Mouse (Mus musculus) limb, embryonic 15.5 days (tissue): ENCODE data around the gene Prcc. TPM values are rescaled to one million over a fixed set of nuclear protein-coding genes. Genes with fewer than 3 reads are reported as not detected.
"Not testable (repeated sequence)": the region's sequence is repeated elsewhere in the genome, so short reads cannot be mapped to it uniquely, and the experiment has no call there.

Source experiments
- ATAC-seq: fragments of 200-750 bp; cut with Nextera tagmentation; 2 replicates; pipeline ENCODE4 v1.8.0; 2017; ENCODE audit warnings: low read depth, moderate TSS enrichment; ENCODE audit not compliant: insufficient number of reproducible peaks, low FRiP score, low TSS enrichment
- H3K27ac ChIP-seq: fragments of 300-500 bp; sonication (generic); 2 replicates; pipeline ENCODE4 v1.5.1; 2015; ENCODE audit warnings: moderate library complexity, mild to moderate bottlenecking, inconsistent platforms
- H3K27me3 ChIP-seq: fragments of 300-500 bp; sonication (generic); 2 replicates; pipeline ENCODE4 v1.6.1; 2015; ENCODE audit warnings: inconsistent platforms
- H3K36me3 ChIP-seq: fragments of 300-500 bp; sonication (generic); 2 replicates; pipeline ENCODE4 v1.6.1; 2015; ENCODE audit warnings: inconsistent platforms
- H3K4me1 ChIP-seq: fragments of 300-500 bp; sonication (generic); 2 replicates; pipeline ENCODE4 v1.6.1; 2015; ENCODE audit warnings: inconsistent platforms
- H3K4me2 ChIP-seq: fragments of 300-500 bp; sonication (generic); 2 replicates; pipeline ENCODE4 v1.6.1; 2015; ENCODE audit warnings: mild to moderate bottlenecking, inconsistent platforms
- H3K4me3 ChIP-seq: fragments of 300-500 bp; sonication (generic); 2 replicates; pipeline ENCODE4 v1.5.1; 2015; ENCODE audit warnings: mild to moderate bottlenecking, inconsistent platforms
- H3K9ac ChIP-seq: fragments of 300-500 bp; sonication (generic); 2 replicates; pipeline ENCODE4 v1.6.1; 2015; ENCODE audit warnings: inconsistent platforms
- H3K9me3 ChIP-seq: fragments of 300-500 bp; sonication (generic); 2 replicates; pipeline ENCODE4 v1.6.1; 2016; ENCODE audit warnings: inconsistent platforms
- WGBS: fragments of 180-500 bp; shearing (Covaris S2); methylation state at CpG from one replicate; pipeline ENCODE4 v1.1.7; 2015; 5-methylcytosine and 5-hydroxymethylcytosine counted together
- polyA plus RNA-seq: library from polyadenylated mRNA; unstranded; fragments of >200 nt; fragmentation: Nextera tagmentation; extraction: Ambion mirVana; gene quantifications from 2 replicates; pipeline ENCODE4 v1.2.1, GENCODE M21; 2015

Prcc gene
- polyA plus RNA-seq, 1 experiment from 2014 or later: 13.1 TPM

DNA sequence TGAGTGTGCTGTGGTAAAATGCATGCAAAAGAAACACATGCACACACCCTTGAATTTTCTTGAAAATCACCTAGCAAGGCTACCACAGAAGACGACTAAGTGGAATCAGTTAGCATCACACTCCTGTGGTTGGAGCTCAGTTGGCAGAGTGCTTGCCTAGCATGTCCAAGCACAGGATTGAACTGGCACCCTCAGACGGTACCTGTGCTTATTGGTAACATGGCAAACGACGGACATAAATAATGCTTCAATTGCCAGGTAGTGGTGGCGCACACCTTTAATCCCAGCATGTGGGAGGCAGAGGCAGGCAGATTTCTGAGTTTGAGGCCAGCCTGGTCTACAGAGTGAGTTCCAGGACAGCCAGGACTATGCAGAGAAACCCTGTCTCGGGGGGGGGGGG lies 16.6 kb upstream of the Prcc start:
- WGBS: 73% methylated on average over 6 of the region's 6 CpGs
- H3K4me1 ChIP-seq, H3K9ac ChIP-seq, H3K4me2 ChIP-seq, H3K4me3 ChIP-seq, H3K9me3 ChIP-seq, H3K27ac ChIP-seq, H3K27me3 ChIP-seq, H3K36me3 ChIP-seq, ATAC-seq: not testable (repeated sequence)

- WGBS: 37% methylated on average over 1 of the region's 1 CpGs
- ATAC-seq: no peak
- H3K4me2 ChIP-seq: no peak overlapping the region
Observed at GRCm38 (mm10) chr3:87901036-87901624, 15.7 kb upstream of the Prcc start.

DNA sequence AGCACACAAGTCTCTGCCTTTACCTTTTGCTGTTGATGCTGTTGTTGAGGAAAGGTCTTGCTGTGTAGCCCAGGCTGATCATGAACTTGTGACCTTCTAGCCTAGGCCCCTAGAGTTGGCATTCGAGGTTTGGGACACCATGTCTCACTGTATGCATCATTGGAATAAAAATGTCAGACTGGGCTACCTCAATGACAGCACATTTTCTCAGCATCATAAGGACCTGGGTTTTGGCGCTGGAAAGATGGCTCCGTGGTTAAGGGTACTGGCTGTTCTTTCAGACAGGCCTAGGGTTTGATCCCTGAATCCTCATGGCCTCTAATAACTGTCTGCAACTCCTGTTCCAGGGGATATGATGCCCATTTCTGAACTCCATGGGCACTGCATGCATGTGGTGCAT lies 14.4 kb upstream of the Prcc start:
- Histone ChIP-seq H3K9ac (no peak overlapping the region), H3K4me3 (no peak overlapping the region), H3K4me1 (no peaks in the 10 kb centered on the region), H3K9me3 (no peaks in the 10 kb centered on the region), H3K4me2 (no peak overlapping the region), H3K36me3 (no peaks in the 10 kb centered on the region), H3K27me3 (no peaks in the 10 kb centered on the region), H3K27ac (no peak overlapping the region)
- 80% methylated on average over 3 of the region's 3 CpGs for WGBS
- no peak for ATAC-seq

More at GRCm38 (mm10) chr3:87901036-87901624, 15.7 kb upstream of the Prcc start:
- no peak overlapping the region for H3K27ac ChIP-seq
- H3K9ac ChIP-seq: no peak overlapping the region
- H3K27me3 ChIP-seq: no peaks in the 10 kb centered on the region
- no peaks in the 10 kb centered on the region for H3K9me3 ChIP-seq
- H3K36me3 ChIP-seq: no peaks in the 10 kb centered on the region
- no peaks in the 10 kb centered on the region for H3K4me1 ChIP-seq
- no peak overlapping the region for H3K4me3 ChIP-seq

DNA sequence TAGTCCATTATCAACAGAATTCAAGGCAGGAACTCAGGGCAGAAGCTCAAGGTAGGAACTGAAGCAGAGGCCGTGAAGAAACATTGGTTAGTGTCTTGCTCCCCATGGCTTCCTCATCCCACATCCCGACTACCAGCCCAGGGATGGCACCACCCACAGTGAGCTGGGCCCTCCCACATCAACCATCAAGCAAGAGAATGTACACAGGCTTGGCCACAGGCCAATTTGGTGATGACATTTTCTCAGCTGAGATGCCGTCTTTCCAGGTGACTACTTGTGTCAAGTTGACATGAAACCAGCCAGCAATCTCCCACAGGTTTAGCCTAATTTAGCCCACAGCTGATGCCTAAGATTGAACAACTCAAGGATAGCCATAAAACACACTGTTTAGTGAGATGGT lies 13.9 kb upstream of the Prcc start:
- WGBS: 63% methylated on average over 3 of the region's 3 CpGs
- H3K4me1 ChIP-seq: no peaks in the 10 kb centered on the region
- no peak overlapping the region for H3K9ac ChIP-seq
- ATAC-seq: no peak
- no peaks in the 10 kb centered on the region for H3K9me3 ChIP-seq
- no peak overlapping the region for H3K27ac ChIP-seq
- no peak overlapping the region for H3K4me3 ChIP-seq
- H3K4me2 ChIP-seq: no peak overlapping the region
- no peaks in the 10 kb centered on the region for H3K36me3 ChIP-seq
- H3K27me3 ChIP-seq: no peaks in the 10 kb centered on the region

DNA sequence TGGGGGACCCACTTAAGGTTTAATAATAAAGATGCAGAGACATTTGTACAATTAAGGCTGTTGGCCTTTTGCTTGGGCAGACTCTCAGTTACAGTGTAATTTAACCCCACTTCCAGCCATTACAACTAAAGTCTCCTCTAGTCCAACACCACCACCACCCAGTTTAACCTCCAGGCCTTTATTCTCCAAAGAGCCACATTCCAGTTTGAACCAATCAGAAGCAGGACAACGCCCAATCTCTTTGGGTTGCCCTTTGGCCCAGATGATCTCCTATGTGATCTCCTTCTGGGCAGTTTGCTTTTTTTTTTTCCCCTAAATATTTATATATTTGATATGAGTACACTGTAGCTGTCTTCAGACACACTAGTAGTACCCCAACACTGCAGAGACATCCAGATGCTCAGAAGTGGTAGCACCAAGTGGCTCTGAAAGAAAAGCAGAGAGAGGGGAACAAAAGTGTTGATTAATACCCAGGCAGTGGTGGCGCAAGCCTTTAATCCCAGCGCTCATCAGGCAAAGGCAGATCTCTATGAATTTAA lies 8.0 kb upstream of the Prcc start:
- no peaks in the 10 kb centered on the region for H3K27me3 ChIP-seq
- H3K4me1 ChIP-seq: no peaks in the 10 kb centered on the region
- no peaks in the 10 kb centered on the region for H3K36me3 ChIP-seq
- ATAC-seq: no peak
- no peak overlapping the region for H3K27ac ChIP-seq
- no peaks in the 10 kb centered on the region for H3K9me3 ChIP-seq
- WGBS: 73% methylated on average over 3 of the region's 3 CpGs
- H3K4me3 ChIP-seq: no peak overlapping the region
- H3K9ac ChIP-seq: no peak overlapping the region
- no peak overlapping the region for H3K4me2 ChIP-seq

DNA sequence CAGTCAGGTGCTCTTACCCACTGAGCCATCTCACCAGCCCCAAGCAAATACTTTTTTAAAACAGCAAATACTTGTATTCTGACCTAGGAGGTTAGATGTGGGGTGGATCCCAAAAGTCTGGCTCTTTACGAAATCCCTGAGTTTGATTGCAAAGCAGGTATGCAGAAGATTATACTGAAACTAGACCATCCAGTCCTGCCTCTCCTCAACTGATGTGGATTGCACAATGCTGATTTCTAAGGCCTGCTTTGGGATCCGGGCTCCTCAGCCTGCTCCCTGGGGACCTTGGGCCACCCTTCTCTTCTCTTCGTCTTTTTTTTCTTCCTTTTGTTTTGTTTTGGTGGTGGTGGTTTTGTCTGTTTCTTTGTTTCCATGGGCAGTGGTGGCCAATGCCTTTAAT lies 6.1 kb upstream of the Prcc start:
- ATAC-seq: no peak
- H3K4me2 ChIP-seq: no peak overlapping the region
- H3K27ac ChIP-seq: no peak overlapping the region
- H3K9ac ChIP-seq: no peak overlapping the region
- no peaks in the 10 kb centered on the region for H3K27me3 ChIP-seq
- H3K4me3 ChIP-seq: no peak overlapping the region
- no peaks in the 10 kb centered on the region for H3K9me3 ChIP-seq
- 0 out of 2 replicates have a peak, but pooled peaks cover 1% of the 10 kb centered on the region for H3K4me1 ChIP-seq
- WGBS: 73% methylated on average over 3 of the region's 3 CpGs
- H3K36me3 ChIP-seq: no peaks in the 10 kb centered on the region

- ATAC-seq, H3K9me3 ChIP-seq, H3K9ac ChIP-seq, H3K36me3 ChIP-seq, H3K27ac ChIP-seq, H3K27me3 ChIP-seq, H3K4me2 ChIP-seq, H3K4me3 ChIP-seq: not testable (repeated sequence)
- peaks cover 20% of the 10 kb centered on the region for H3K4me1 ChIP-seq
- 82% methylated on average over 4 of the region's 4 CpGs for WGBS
Observed at GRCm38 (mm10) chr3:87887400-87887799, 2.0 kb upstream of the Prcc start.

DNA sequence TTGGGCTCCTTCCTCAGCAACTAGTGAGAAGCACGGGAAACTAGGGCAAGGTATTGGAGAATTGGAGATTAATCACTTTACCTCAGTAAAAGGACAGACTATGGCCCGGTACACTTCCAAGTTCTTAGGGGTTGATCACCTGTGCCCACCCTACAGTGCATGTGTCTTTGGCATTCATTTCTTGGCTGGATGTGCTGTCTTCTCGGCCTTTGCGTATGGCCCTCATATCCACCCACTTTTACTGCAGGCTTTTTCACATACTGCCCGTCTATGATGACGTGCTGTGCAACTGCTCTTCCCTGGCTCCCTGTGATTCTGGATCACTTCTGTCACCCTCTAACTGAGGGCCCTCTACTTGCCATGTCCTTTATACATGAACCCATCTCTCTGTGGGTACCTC lies 1.0 kb upstream of the Prcc start:
- no peak overlapping the region for H3K9ac ChIP-seq
- 0 out of 2 replicates have a peak overlapping the region, but pooled peaks have one; percentile 48 for H3K4me2 ChIP-seq
- no peaks in the 10 kb centered on the region for H3K27me3 ChIP-seq
- ATAC-seq: no peak
- H3K27ac ChIP-seq: no peak overlapping the region
- 79% methylated on average over 6 of the region's 6 CpGs for WGBS
- no peaks in the 10 kb centered on the region for H3K9me3 ChIP-seq
- peak overlapping the region; percentile 99 for H3K4me3 ChIP-seq
- peaks cover 20% of the 10 kb centered on the region for H3K4me1 ChIP-seq
- no peaks in the 10 kb centered on the region for H3K36me3 ChIP-seq

- H3K9ac ChIP-seq: peak overlapping the region; percentile 96; the same call in 1 of the 2 replicates
- H3K27me3 ChIP-seq: no peaks in the 10 kb centered on the region
- no peaks in the 10 kb centered on the region for H3K9me3 ChIP-seq
- H3K36me3 ChIP-seq: no peaks in the 10 kb centered on the region
- H3K4me2 ChIP-seq: peak overlapping the region; percentile 48
- 11% methylated on average over 10 of the region's 10 CpGs for WGBS
- peaks cover 20% of the 10 kb centered on the region for H3K4me1 ChIP-seq
- H3K4me3 ChIP-seq: peak overlapping the region; percentile 99
- no peak for ATAC-seq
- peak overlapping the region; percentile 51; the same call in 1 of the 2 replicates for H3K27ac ChIP-seq
Observed at GRCm38 (mm10) chr3:87886004-87886365, 577 bp upstream of the Prcc start.

- H3K9me3 ChIP-seq: no peaks in the 10 kb centered on the region
- peaks cover 20% of the 10 kb centered on the region for H3K4me1 ChIP-seq
- H3K27me3 ChIP-seq: no peaks in the 10 kb centered on the region
- peak overlapping the region; percentile 69 for H3K4me2 ChIP-seq
- peak overlapping the region; percentile 99 for H3K4me3 ChIP-seq
- under 1% methylated on average over 27 of the region's 28 CpGs for WGBS
- peaks cover 10% of the 10 kb centered on the region for H3K36me3 ChIP-seq
- ATAC-seq: no peak
- peak overlapping the region; percentile 96 for H3K9ac ChIP-seq
- H3K27ac ChIP-seq: peak overlapping the region; percentile 92
Observed at GRCm38 (mm10) chr3:87884708-87885251, 628 bp downstream of the Prcc start.

DNA sequence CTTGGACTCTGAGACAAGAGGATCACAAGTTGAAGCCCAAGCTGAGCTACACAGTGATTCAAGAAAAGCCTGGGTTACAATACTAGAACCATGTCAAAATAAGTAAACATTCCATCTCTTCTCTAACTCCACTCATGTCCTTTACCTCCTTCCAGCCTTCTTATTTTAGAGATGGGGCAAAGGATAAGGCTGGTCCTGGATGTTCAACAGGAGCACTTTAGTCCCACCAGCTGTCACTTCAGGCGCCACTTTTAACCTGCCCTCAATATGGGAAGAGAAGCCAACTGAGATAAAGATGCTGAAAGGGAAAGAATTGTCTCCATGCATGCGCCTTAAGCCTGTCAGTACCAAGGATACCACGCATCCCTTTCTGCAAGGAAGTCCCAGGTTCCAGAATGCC lies 1.1 kb downstream of the Prcc start:
- WGBS: 0% methylated on average over 3 of the region's 3 CpGs
- Histone ChIP-seq H3K4me2 (peak overlapping the region; percentile 69), H3K4me1 (peaks cover 20% of the 10 kb centered on the region), H3K27ac (peak overlapping the region; percentile 92), H3K9ac (peak overlapping the region; percentile 96), H3K36me3 (peaks cover 11% of the 10 kb centered on the region), H3K4me3 (peak overlapping the region; percentile 99), H3K9me3 (no peaks in the 10 kb centered on the region), H3K27me3 (no peaks in the 10 kb centered on the region)
- ATAC-seq: no peak

GRCm38 (mm10) chr3:87877730-87878129 lies 7.7 kb downstream of the Prcc start:
- no peak overlapping the region for H3K4me3 ChIP-seq
- H3K4me1 ChIP-seq: no peaks in the 10 kb centered on the region
- H3K9ac ChIP-seq: no peak overlapping the region
- no peaks in the 10 kb centered on the region for H3K27me3 ChIP-seq
- WGBS: 93% methylated on average over 4 of the region's 4 CpGs
- H3K4me2 ChIP-seq: no peak overlapping the region
- H3K27ac ChIP-seq: no peak overlapping the region
- peaks cover 28% of the 10 kb centered on the region for H3K36me3 ChIP-seq
- no peaks in the 10 kb centered on the region for H3K9me3 ChIP-seq
- no peak for ATAC-seq
